Mouse (Mus musculus) embryonic facial prominence, embryonic 12.5 days (tissue): ENCODE measurements at regions not wholly inside any gene's neighbourhood (a gene's known extent, or its start where the extent isn't known, plus 50 kb on each side); places are given as distances from the start of the nearest gene placed in this dataset.

Experiments used
- ATAC-seq: fragments of 200-750 bp; cut with Nextera tagmentation; 2 replicates; pipeline ENCODE4 v1.8.0; 2017; ENCODE audit not compliant: insufficient number of reproducible peaks, insufficient read depth, low FRiP score, low TSS enrichment
- H3K27ac ChIP-seq: fragments of 300-500 bp; sonication (generic); 2 replicates; pipeline ENCODE4 v1.5.1; 2016; ENCODE audit warnings: mild to moderate bottlenecking
- H3K27me3 ChIP-seq: fragments of 300-500 bp; sonication (generic); 2 replicates; pipeline ENCODE4 v1.6.1; 2016; ENCODE audit warnings: mild to moderate bottlenecking, moderate library complexity
- H3K36me3 ChIP-seq: fragments of 300-500 bp; sonication (generic); 2 replicates; pipeline ENCODE4 v1.6.1; 2016; ENCODE audit warnings: mild to moderate bottlenecking
- H3K4me1 ChIP-seq: fragments of 300-500 bp; sonication (generic); 2 replicates; pipeline ENCODE4 v1.6.1; 2016
- H3K4me2 ChIP-seq: fragments of 300-500 bp; sonication (generic); replicated peaks from 2 replicates; pipeline ENCODE4 v1.6.1; 2016; ENCODE audit warnings: mild to moderate bottlenecking, moderate library complexity
- H3K4me3 ChIP-seq: fragments of 300-500 bp; sonication (generic); 2 replicates; pipeline ENCODE4 v1.5.1; 2016; ENCODE audit warnings: mild to moderate bottlenecking
- H3K9ac ChIP-seq: fragments of 300-500 bp; sonication (generic); 2 replicates; pipeline ENCODE4 v1.6.1; 2016; ENCODE audit warnings: mild to moderate bottlenecking, moderate library complexity
- H3K9me3 ChIP-seq: fragments of 300-500 bp; sonication (generic); 2 replicates; pipeline ENCODE4 v1.6.1; 2016; ENCODE audit warnings: mild to moderate bottlenecking, moderate library complexity
- WGBS: fragments of 180-500 bp; shearing (Covaris S2); methylation state at CpG from one replicate; pipeline ENCODE4 v1.1.7; 2016; 5-methylcytosine and 5-hydroxymethylcytosine counted together

GRCm38 (mm10) chr16:51705026-51705425, 326.0 kb upstream of the Cblb start:
- H3K9ac ChIP-seq = no peak overlapping the region
- 76% methylated on average over 2 of the region's 2 CpGs for whole genome bisulfite sequencing
- no peaks in the 10 kb centered on the region for H3K9me3 ChIP-seq
- H3K36me3 ChIP-seq = no peaks in the 10 kb centered on the region
- no peaks in the 10 kb centered on the region for H3K4me1 ChIP-seq
- H3K4me2 ChIP-seq = no peak overlapping the region
- H3K27ac ChIP-seq = no peak overlapping the region
- no peak for ATAC-seq
- no peak overlapping the region for H3K4me3 ChIP-seq
- H3K27me3 ChIP-seq = no peaks in the 10 kb centered on the region

DNA sequence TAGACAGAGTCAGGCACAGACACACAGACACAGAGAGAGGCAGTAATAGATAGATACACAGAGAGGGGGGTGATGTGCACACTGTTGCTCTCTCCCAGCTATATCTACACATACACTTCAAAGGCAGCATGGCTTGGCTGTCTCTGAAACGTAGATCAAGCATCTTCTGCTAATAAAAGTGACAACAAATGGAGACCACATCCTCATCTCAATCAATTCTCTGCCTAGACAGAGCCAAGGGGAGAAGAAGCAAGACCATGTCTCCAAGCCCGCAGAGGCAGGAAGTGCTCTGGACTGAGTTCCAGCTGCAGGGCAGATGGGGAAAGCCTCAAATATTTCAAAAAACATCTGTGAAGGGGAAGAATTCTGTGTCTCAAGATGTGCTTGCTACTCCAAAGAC, 312.3 kb upstream of the Cblb start:
- Histone ChIP-seq H3K27ac (no peak overlapping the region), H3K4me1 (no peaks in the 10 kb centered on the region), H3K36me3 (no peaks in the 10 kb centered on the region), H3K9me3 (no peaks in the 10 kb centered on the region), H3K9ac (no peak overlapping the region), H3K4me2 (no peak overlapping the region), H3K4me3 (no peak overlapping the region), H3K27me3 (no peaks in the 10 kb centered on the region)
- no peak for ATAC-seq
- 61% methylated on average over 2 of the region's 2 CpGs for WGBS

DNA sequence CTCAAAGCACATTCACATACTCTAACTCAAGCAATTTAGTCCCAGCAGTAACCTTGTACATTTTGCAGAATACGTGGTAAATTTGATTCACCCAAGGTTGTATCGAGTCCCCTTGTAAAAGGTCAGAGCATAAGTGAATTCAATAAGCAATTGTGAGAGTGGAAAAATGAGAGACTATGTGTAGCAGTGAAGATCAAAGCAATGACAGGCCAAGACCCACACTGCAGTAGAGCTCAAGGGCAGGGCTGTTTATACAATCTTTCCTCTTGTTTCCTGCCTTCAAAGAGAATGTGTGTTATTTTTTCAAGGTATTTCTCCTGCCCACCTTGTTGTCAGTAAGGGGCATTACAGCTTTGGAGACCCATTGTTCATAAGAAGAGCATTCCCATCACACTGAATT, 311.4 kb upstream of the Cblb start:
- no peaks in the 10 kb centered on the region for H3K9me3 ChIP-seq
- no peaks in the 10 kb centered on the region for H3K27me3 ChIP-seq
- no peaks in the 10 kb centered on the region for H3K36me3 ChIP-seq
- no peak overlapping the region for H3K4me3 ChIP-seq
- no peak for ATAC-seq
- no peak overlapping the region for H3K4me2 ChIP-seq
- H3K27ac ChIP-seq = no peak overlapping the region
- H3K9ac ChIP-seq = no peak overlapping the region
- no peaks in the 10 kb centered on the region for H3K4me1 ChIP-seq
- 77% methylated on average over 2 of the region's 2 CpGs for WGBS

DNA sequence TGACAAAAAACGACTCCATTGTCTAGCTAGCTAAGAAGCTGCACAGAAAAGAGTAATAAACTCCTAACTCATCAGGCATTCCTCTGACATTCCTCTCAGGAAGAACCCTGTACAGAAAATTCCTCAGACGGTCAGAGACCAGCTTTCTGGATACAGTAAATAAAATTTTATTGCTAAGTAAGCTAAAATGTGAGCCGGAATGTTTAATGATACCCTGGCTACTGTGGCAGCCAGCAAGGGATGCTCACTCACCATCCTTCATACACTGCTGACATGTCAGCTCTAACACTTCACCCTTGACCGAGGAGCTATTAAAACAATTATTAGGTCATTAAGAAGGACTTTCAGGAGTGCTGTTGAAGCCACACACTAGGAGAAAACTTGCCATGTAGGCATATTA, 308.3 kb upstream of the Cblb start:
- 58% methylated on average over 4 of the region's 4 CpGs for WGBS
- ATAC-seq = no peak
- H3K9me3 ChIP-seq = no peaks in the 10 kb centered on the region

DNA sequence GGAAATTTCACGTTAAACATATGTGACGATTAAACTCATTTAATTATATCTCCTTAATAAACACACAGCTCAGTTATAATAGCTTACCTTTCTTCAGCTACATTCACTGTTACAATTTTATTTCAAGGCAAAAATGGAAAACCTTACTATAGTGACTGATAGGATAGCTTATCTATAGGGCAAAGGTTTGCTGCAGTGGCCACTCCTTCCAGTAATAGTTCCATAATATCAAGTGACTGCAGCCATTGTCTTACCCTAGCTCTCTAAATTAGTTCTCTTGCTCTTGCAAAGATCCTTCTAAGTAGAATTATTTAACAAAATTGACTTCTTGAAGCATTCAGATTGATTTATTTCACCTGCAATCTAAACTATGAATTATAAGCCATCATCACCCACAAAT, 289.1 kb upstream of the Cblb start:
- Histone ChIP-seq H3K4me3 (no peak overlapping the region), H3K27ac (no peak overlapping the region), H3K36me3 (no peaks in the 10 kb centered on the region), H3K9me3 (no peaks in the 10 kb centered on the region), H3K27me3 (no peaks in the 10 kb centered on the region), H3K4me1 (no peaks in the 10 kb centered on the region), H3K4me2 (no peak overlapping the region), H3K9ac (no peak overlapping the region)
- 90% methylated on average over 2 of the region's 2 CpGs for WGBS
- no peak for ATAC-seq

More for the DNA sequence above, 308.3 kb upstream of the Cblb start:
- no peaks in the 10 kb centered on the region for H3K36me3 ChIP-seq
- no peak overlapping the region for H3K9ac ChIP-seq
- no peak overlapping the region for H3K27ac ChIP-seq
- no peaks in the 10 kb centered on the region for H3K27me3 ChIP-seq
- no peak overlapping the region for H3K4me2 ChIP-seq
- H3K4me3 ChIP-seq = no peak overlapping the region
- H3K4me1 ChIP-seq = no peaks in the 10 kb centered on the region

GRCm38 (mm10) chr16:51751878-51752277, 279.1 kb upstream of the Cblb start:
- H3K36me3 ChIP-seq = no peaks in the 10 kb centered on the region
- no peak overlapping the region for H3K9ac ChIP-seq
- no peak overlapping the region for H3K27ac ChIP-seq
- ATAC-seq = no peak
- no peak overlapping the region for H3K4me3 ChIP-seq
- no peaks in the 10 kb centered on the region for H3K9me3 ChIP-seq
- no peaks in the 10 kb centered on the region for H3K4me1 ChIP-seq
- no peak overlapping the region for H3K4me2 ChIP-seq
- 43% methylated on average over 7 of the region's 7 CpGs for whole genome bisulfite sequencing
- H3K27me3 ChIP-seq = no peaks in the 10 kb centered on the region

DNA sequence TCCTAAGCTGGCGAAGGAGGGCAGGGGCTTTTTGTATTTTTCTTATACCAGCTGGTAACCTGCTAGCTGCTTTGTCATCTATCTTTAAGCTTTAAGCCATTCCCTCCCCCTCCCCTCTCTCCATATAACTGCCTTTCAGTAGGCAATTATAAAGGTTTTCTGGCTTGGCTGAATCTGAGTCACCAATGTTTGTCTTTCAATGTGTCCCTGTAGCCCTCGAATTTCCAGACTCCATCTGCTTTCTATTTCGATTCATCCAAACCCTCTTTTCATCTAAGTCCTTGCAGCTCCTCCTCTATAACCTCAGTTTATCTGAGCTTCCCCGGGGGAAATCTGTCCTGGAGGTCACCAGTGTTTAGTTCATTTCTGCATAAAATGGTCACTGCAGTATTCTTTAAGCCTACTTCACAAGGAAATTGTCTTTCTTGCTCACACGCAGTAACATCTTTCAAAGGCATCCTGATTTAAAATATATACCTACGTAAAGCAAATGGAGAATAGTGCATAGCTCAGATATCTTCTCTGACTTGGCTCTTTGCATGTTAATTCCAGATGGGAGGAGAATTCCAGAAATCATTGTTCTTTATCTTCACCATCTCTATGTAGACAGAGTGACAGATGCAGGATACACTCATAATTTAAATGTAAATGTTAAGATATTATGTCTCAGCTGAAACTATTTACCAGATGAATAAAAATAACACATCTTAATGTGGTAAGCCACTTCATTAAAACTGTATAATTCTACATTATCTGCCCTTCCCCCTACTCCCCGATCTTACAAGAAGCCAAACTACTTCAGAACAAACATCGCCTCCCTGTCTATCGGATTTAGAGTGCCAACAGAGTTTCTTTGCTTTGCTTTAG, 272.4 kb upstream of the Cblb start:
- Histone ChIP-seq H3K36me3 (no peaks in the 10 kb centered on the region), H3K4me2 (peak overlapping the region; percentile 15; the same call in 1 of the 2 replicates), H3K4me3 (no peak overlapping the region), H3K27ac (no peak overlapping the region), H3K27me3 (no peaks in the 10 kb centered on the region), H3K4me1 (peaks cover 4% of the 10 kb centered on the region; the same call in 1 of the 2 replicates), H3K9me3 (no peaks in the 10 kb centered on the region), H3K9ac (no peak overlapping the region)
- ATAC-seq = no peak
- WGBS = 17% methylated on average over 9 of the region's 9 CpGs

GRCm38 (mm10) chr16:51759228-51759647, 271.8 kb upstream of the Cblb start:
- ATAC-seq = no peak
- H3K27me3 ChIP-seq = no peaks in the 10 kb centered on the region
- H3K4me1 ChIP-seq = peaks cover 4% of the 10 kb centered on the region; the same call in 1 of the 2 replicates
- no peak overlapping the region for H3K27ac ChIP-seq
- 20% methylated on average over 4 of the region's 4 CpGs for WGBS
- H3K36me3 ChIP-seq = no peaks in the 10 kb centered on the region
- H3K4me2 ChIP-seq = no peak overlapping the region
- H3K4me3 ChIP-seq = no peak overlapping the region
- no peak overlapping the region for H3K9ac ChIP-seq
- H3K9me3 ChIP-seq = no peaks in the 10 kb centered on the region

GRCm38 (mm10) chr16:51767556-51767955, 263.5 kb upstream of the Cblb start:
- Histone ChIP-seq H3K9me3 (no peaks in the 10 kb centered on the region), H3K4me2 (no peak overlapping the region), H3K4me3 (no peak overlapping the region), H3K27ac (no peak overlapping the region), H3K9ac (no peak overlapping the region), H3K27me3 (no peaks in the 10 kb centered on the region), H3K36me3 (no peaks in the 10 kb centered on the region), H3K4me1 (no peaks in the 10 kb centered on the region)
- 75% methylated on average over 3 of the region's 3 CpGs for WGBS
- ATAC-seq = no peak

DNA sequence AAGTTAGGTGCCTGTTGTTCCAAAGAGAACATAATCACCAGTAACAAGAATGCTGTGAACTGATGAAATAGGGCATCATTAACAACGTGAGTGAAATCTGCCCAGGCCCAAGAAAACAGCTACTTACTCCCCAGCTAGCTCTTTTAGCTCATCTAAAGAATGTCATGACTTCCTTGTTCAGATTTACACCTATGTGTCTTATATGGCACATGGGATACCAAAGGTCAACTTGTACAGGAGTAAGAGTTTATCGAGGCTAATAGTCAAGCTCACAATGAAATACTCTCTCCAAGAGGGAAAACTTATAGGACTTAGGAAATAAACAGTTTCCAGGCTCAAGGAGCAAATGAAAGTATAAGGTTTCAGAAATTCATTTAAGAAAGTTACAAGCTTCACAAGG, 252.1 kb upstream of the Cblb start:
- Histone ChIP-seq H3K27ac (no peak overlapping the region), H3K9ac (no peak overlapping the region), H3K27me3 (no peaks in the 10 kb centered on the region), H3K9me3 (no peaks in the 10 kb centered on the region), H3K36me3 (no peaks in the 10 kb centered on the region), H3K4me3 (no peak overlapping the region), H3K4me1 (no peaks in the 10 kb centered on the region), H3K4me2 (no peak overlapping the region)
- ATAC-seq = no peak
- WGBS = 80% methylated on average over 2 of the region's 2 CpGs

- WGBS = 94% methylated on average over 3 of the region's 3 CpGs
- Histone ChIP-seq H3K9me3 (no peaks in the 10 kb centered on the region), H3K4me3 (no peak overlapping the region)
Measured at GRCm38 (mm10) chr16:51795003-51795402, 236.0 kb upstream of the Cblb start.

DNA sequence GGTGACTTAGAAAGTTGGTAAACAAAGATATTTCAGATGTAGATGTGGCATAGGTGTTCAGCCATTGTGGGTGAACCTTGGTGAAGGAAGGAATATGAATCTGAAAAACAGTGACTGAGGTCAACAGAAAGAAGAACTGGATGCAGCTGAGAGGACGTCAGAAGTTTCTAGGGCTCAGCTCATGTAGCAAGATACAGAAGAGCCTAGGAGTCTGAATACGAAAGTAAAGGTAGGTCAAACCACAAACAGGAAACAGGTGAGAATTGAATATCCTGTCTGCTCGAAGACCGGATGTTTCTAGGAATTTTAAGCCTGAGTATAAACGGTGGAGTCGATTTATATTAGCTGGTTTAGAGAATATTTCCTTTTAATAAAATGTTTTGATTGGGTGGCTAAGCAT, 223.7 kb upstream of the Cblb start:
- H3K36me3 ChIP-seq = no peaks in the 10 kb centered on the region
- H3K27me3 ChIP-seq = no peaks in the 10 kb centered on the region
- WGBS = 73% methylated on average over 6 of the region's 6 CpGs
- H3K4me2 ChIP-seq = no peak overlapping the region
- no peaks in the 10 kb centered on the region for H3K4me1 ChIP-seq
- no peaks in the 10 kb centered on the region for H3K9me3 ChIP-seq
- H3K9ac ChIP-seq = no peak overlapping the region
- H3K27ac ChIP-seq = no peak overlapping the region
- no peak overlapping the region for H3K4me3 ChIP-seq
- ATAC-seq = no peak

More at GRCm38 (mm10) chr16:51795003-51795402, 236.0 kb upstream of the Cblb start:
- Histone ChIP-seq H3K4me1 (no peaks in the 10 kb centered on the region), H3K27me3 (no peaks in the 10 kb centered on the region), H3K4me2 (no peak overlapping the region), H3K36me3 (no peaks in the 10 kb centered on the region), H3K9ac (no peak overlapping the region), H3K27ac (no peak overlapping the region)
- ATAC-seq = no peak
